Mouse (Mus musculus): Measurements from ENCODE around the gene Glrx5. TPM values are rescaled to one million over a fixed set of nuclear protein-coding genes. Genes with fewer than 3 reads are reported as not detected.
A peak's percentile ranks its signal among the peaks of the same experiment; 100 is the strongest.

Glrx5 gene
- polyA plus RNA-seq (2014; fragmentation: Nextera tagmentation; extraction: Ambion mirVana): 179 and 198 TPM in 2 replicates

DNA sequence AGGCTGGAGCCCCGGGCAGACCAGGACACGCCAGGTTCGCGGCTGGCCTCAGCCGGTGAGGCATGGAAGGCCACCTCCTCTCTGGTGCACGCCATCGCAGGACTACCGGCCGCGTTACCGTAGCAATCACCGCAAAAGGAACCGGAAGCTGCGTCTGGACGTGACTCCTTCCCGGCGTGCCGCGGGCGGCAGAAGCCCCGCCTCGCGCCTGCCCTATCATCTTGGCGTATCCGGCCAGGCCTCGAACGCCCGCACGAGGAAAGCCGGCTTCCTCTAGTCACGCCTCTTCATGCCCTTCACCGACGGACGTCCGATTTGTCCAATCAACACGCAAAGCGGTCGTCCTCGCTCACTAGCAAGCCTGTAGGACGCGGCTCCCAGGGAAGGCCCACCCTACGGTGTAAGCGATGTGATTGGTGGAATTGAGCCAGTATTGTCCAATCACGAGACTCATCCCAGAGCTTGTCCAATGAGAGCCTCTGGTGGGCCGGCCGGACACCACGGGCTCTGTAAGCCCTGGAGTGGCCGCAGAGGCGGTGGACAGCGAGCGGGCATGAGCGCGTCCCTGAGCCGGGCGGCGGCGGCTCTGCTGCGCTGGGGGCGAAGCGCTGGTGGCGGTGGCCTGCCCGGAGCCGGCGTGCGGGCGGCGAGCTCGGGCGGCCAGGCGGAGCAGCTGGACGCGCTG is at the start of gene Glrx5:
Glrx5 (plus strand) TSS at position 542 of the 685 bp plus-strand sequence.
- ATAC-seq (ENCODE audit: low FRiP score) (peak; percentile 100), DNase-seq (ENCODE audit: low spot score) (peak; percentile 98)
- Histone ChIP-seq H3K36me3 (ENCODE audit: control insufficient read depth, insufficient read depth, low read length) (no peaks in the 10 kb centered on the region), H3K27ac (ENCODE audit: low read depth, low read length) (peak within 1 kb of the TSS; percentile 70), H3K4me1 (replicated peaks; ENCODE audit: control insufficient read depth, insufficient read depth, low read length) (peaks cover 11% of the 10 kb centered on the region; the same call in 1 of the 2 replicates), H3K4me2 (replicated peaks; ENCODE audit: low read depth, low read length) (peak within 1 kb of the TSS; percentile 89), H3K9ac (ENCODE audit: low read depth, low read length) (peak within 1 kb of the TSS; percentile 90), H3K4me3 (ENCODE audit: low read depth, low read length) (peak within 1 kb of the TSS; percentile 90), H3K27me3 (ENCODE audit: control insufficient read depth, insufficient read depth, low read length) (no peaks in the 10 kb centered on the region), H3K9me3 (ENCODE audit: control insufficient read depth, low read length) (no peaks in the 10 kb centered on the region)
- under 1% methylated on average over 68 of the region's 72 CpGs for WGBS

DNA sequence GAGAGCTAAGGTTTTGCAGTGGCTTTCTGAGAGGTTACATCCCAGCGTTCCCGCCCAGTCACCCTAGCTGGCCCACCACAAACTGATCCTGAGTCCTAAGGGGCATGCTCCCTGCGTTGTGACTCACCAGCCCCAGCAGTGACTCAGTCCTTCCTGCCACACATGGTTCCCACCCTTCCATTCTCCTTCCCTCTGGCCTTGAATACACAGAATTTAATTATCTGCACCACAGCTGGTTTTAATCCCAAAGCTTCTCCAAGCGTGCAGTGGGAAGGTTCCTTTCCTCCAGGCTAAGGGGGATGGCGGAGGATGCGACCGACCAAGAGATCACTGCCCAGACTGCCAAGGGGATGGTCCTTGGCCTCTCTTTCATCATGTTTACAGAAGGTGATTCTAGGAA is 49.0 kb upstream of the Glrx5 start:
- 52% methylated on average over 7 of the region's 7 CpGs for WGBS
- no peaks in the 10 kb centered on the region for H3K27me3 ChIP-seq (ENCODE audit: control insufficient read depth, insufficient read depth, low read length)
- no peak overlapping the region for H3K9ac ChIP-seq (ENCODE audit: low read depth, low read length)
- H3K4me2 ChIP-seq (replicated peaks; ENCODE audit: low read depth, low read length): no peak overlapping the region
- H3K4me3 ChIP-seq (ENCODE audit: low read depth, low read length): no peak overlapping the region
- no peaks in the 10 kb centered on the region for H3K4me1 ChIP-seq (replicated peaks; ENCODE audit: control insufficient read depth, insufficient read depth, low read length)
- no peak for ATAC-seq (ENCODE audit: low FRiP score)
- H3K27ac ChIP-seq (ENCODE audit: low read depth, low read length): no peak overlapping the region
- H3K36me3 ChIP-seq (ENCODE audit: control insufficient read depth, insufficient read depth, low read length): no peaks in the 10 kb centered on the region
- H3K9me3 ChIP-seq (ENCODE audit: control insufficient read depth, low read length): no peaks in the 10 kb centered on the region
- no peak for DNase-seq (ENCODE audit: low spot score)

DNA sequence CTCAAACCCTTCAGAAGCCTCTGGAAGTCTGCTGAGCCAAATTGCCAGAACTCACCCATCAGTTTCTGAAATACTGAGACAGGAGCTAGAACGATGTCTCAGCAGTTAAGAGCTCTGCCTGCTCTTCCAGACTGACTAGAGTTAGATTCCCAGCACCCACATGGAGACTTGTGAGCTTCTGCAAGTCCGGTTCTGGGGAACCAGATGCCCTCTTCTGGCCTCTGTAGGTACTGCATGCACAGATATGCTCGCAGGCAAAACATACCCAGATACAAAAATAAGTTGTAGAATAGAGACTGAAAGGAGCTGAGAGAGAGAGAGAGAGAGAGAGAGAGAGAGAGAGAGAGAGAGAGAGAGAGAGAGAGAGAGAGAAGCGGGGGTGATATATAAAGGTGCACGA is 47.4 kb upstream of the Glrx5 start:
- Histone ChIP-seq H3K27me3 (ENCODE audit: control insufficient read depth, insufficient read depth, low read length) (no peaks in the 10 kb centered on the region), H3K36me3 (ENCODE audit: control insufficient read depth, insufficient read depth, low read length) (no peaks in the 10 kb centered on the region), H3K27ac (ENCODE audit: low read depth, low read length) (no peak overlapping the region), H3K4me3 (ENCODE audit: low read depth, low read length) (no peak overlapping the region), H3K4me1 (replicated peaks; ENCODE audit: control insufficient read depth, insufficient read depth, low read length) (no peaks in the 10 kb centered on the region), H3K9me3 (ENCODE audit: control insufficient read depth, low read length) (no peaks in the 10 kb centered on the region), H3K9ac (ENCODE audit: low read depth, low read length) (no peak overlapping the region), H3K4me2 (replicated peaks; ENCODE audit: low read depth, low read length) (no peak overlapping the region)
- ATAC-seq (ENCODE audit: low FRiP score) (no peak), DNase-seq (ENCODE audit: low spot score) (peak; percentile 26)
- 87% methylated on average over 5 of the region's 5 CpGs for WGBS

DNA sequence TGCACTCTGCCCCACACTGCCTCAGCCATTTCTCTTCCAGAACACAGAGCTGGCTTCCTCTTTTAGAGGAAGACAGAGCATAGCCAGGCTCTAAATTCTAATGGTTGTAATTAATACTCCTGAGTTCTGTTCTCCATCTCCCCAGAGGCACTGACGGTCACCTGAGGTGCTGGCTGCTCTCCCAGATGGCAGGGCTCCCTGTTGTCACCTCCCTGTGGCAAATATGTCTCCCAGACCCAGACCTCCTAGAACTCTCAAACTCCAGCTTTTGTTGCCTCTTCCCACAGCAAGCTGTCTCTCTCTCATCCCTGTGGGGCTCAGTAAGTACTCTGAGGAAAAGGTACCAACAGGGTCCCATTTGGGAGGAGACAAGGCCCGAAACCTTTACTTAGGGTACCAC is 46.5 kb upstream of the Glrx5 start:
- no peak for DNase-seq (ENCODE audit: low spot score)
- Histone ChIP-seq H3K4me2 (replicated peaks; ENCODE audit: low read depth, low read length) (no peak overlapping the region), H3K27ac (ENCODE audit: low read depth, low read length) (no peak overlapping the region), H3K9ac (ENCODE audit: low read depth, low read length) (no peak overlapping the region), H3K36me3 (ENCODE audit: control insufficient read depth, insufficient read depth, low read length) (no peaks in the 10 kb centered on the region), H3K9me3 (ENCODE audit: control insufficient read depth, low read length) (no peaks in the 10 kb centered on the region), H3K4me3 (ENCODE audit: low read depth, low read length) (no peak overlapping the region), H3K4me1 (replicated peaks; ENCODE audit: control insufficient read depth, insufficient read depth, low read length) (no peaks in the 10 kb centered on the region), H3K27me3 (ENCODE audit: control insufficient read depth, insufficient read depth, low read length) (no peaks in the 10 kb centered on the region)
- ATAC-seq (ENCODE audit: low FRiP score): no peak
- 71% methylated on average over 2 of the region's 2 CpGs for WGBS

DNA sequence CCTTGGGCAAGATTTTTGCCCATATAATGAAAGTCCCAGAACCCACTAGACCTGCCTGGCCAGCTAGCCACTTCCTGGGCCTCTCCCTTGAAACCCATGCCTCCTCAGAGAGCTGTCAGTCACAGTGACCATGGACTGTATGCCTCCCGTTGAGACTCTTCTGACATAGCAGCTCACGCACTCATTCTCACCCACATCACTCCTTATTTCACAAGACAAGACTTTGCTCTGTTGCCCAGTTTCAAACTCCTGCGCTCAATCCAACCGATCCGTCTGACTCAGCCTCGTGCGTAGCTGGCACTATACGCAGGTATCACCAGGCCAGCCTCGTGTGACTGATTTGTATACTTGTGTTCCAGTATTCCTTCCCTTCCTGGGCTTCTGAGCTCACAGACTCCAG is 45.7 kb upstream of the Glrx5 start:
- H3K4me2 ChIP-seq (replicated peaks; ENCODE audit: low read depth, low read length): no peak overlapping the region
- no peak for DNase-seq (ENCODE audit: low spot score)
- no peaks in the 10 kb centered on the region for H3K36me3 ChIP-seq (ENCODE audit: control insufficient read depth, insufficient read depth, low read length)
- no peak overlapping the region for H3K9ac ChIP-seq (ENCODE audit: low read depth, low read length)
- no peak overlapping the region for H3K4me3 ChIP-seq (ENCODE audit: low read depth, low read length)
- ATAC-seq (ENCODE audit: low FRiP score): no peak
- H3K27me3 ChIP-seq (ENCODE audit: control insufficient read depth, insufficient read depth, low read length): no peaks in the 10 kb centered on the region
- H3K4me1 ChIP-seq (replicated peaks; ENCODE audit: control insufficient read depth, insufficient read depth, low read length): no peaks in the 10 kb centered on the region
- no peaks in the 10 kb centered on the region for H3K9me3 ChIP-seq (ENCODE audit: control insufficient read depth, low read length)
- WGBS: 91% methylated on average over 9 of the region's 9 CpGs
- H3K27ac ChIP-seq (ENCODE audit: low read depth, low read length): no peak overlapping the region

DNA sequence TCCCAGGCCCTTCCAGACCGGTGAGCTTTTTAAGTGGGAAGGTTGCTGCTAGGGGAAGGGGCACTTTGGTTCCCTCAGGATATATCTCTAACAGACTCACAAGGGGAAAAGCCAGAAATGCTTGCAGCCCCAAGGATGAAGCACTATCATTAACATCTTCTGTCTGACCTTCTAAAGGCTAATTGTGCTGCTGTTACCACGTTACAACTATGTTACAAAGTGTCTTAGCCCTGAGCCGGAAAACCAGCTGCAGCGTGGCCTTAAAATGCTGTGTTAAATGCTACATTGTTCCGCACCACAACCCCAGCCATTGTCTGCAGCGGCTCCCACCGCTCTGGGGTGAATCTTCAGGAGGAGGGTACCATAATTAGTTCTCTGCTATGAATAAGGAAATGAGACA is 44.6 kb upstream of the Glrx5 start:
- no peaks in the 10 kb centered on the region for H3K4me1 ChIP-seq (replicated peaks; ENCODE audit: control insufficient read depth, insufficient read depth, low read length)
- no peak overlapping the region for H3K27ac ChIP-seq (ENCODE audit: low read depth, low read length)
- no peak overlapping the region for H3K4me2 ChIP-seq (replicated peaks; ENCODE audit: low read depth, low read length)
- H3K36me3 ChIP-seq (ENCODE audit: control insufficient read depth, insufficient read depth, low read length): no peaks in the 10 kb centered on the region
- no peak overlapping the region for H3K4me3 ChIP-seq (ENCODE audit: low read depth, low read length)
- no peak for DNase-seq (ENCODE audit: low spot score)
- no peak overlapping the region for H3K9ac ChIP-seq (ENCODE audit: low read depth, low read length)
- H3K27me3 ChIP-seq (ENCODE audit: control insufficient read depth, insufficient read depth, low read length): no peaks in the 10 kb centered on the region
- H3K9me3 ChIP-seq (ENCODE audit: control insufficient read depth, low read length): no peaks in the 10 kb centered on the region
- no peak for ATAC-seq (ENCODE audit: low FRiP score)
- WGBS: 53% methylated on average over 7 of the region's 7 CpGs

DNA sequence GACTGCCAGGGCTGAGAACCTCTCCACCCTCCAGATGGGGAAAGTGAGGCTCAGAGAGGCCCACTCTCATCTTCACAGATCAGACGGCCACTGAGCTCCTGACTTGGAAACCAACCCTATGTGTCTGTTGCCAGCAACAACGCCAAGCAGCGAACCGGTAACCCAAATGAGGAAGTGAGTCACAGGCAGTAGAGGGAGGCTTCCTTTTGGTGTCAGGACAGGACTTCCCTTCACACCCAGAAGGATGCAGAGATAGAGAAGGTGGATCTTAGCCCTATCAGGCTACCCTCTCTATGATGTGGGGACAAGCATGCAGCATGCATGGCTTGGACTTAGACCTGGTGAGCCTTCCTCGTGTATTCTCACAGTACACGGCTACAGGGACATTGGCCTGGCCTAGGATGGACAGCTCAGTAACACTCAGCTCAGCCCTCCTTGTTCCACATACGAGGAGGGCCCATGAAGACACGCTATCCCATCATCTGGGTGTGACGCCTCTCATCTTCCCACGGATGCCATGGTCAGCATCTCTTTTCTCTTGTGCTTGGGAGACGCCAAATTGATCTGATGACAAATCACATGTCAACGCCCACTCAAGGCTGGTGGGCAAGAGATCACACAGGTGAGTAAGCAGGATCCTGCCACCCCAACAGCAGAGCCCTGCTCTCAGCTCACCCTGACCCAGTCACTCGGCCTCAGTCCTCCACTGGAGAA is 41.6 kb upstream of the Glrx5 start:
- no peak for DNase-seq (ENCODE audit: low spot score)

DNA sequence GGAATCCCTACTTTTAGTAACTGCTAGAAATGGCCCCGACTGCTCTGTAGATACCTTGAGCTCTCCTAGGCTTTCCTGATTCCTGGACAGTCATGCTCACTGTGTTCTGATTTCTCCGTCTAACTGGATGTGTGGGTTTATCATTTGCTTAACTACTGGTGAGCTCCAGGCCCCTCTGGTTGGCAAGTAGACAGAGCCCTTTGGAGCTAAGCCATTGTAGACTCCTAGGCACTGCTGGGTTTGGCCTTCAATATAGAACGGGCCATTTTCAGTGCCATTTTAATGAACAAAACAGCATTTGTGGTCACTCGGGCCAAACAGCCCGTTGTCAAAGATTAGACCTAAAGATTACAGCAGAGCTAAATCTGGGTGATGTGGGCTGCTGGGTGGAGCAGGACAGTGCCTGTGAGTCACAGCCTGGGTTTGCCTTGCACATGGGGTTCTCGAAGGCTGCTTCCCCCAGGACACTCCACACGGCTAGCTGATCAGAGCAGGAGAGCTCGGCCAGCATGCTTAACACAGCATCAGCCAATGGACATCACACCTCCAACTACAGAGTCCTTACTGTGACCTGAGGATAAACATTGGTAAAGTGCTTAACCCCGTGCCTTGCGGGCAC is 40.3 kb upstream of the Glrx5 start:
- WGBS: 85% methylated on average over 10 of the region's 10 CpGs
- no peak overlapping the region for H3K4me3 ChIP-seq (ENCODE audit: low read depth, low read length)
- DNase-seq (ENCODE audit: low spot score) (no peak), ATAC-seq (ENCODE audit: low FRiP score) (no peak)
- no peak overlapping the region for H3K9ac ChIP-seq (ENCODE audit: low read depth, low read length)
- H3K36me3 ChIP-seq (ENCODE audit: control insufficient read depth, insufficient read depth, low read length): no peaks in the 10 kb centered on the region
- H3K27ac ChIP-seq (ENCODE audit: low read depth, low read length): no peak overlapping the region
- no peaks in the 10 kb centered on the region for H3K27me3 ChIP-seq (ENCODE audit: control insufficient read depth, insufficient read depth, low read length)
- H3K4me1 ChIP-seq (replicated peaks; ENCODE audit: control insufficient read depth, insufficient read depth, low read length): no peaks in the 10 kb centered on the region
- H3K4me2 ChIP-seq (replicated peaks; ENCODE audit: low read depth, low read length): no peak overlapping the region
- no peaks in the 10 kb centered on the region for H3K9me3 ChIP-seq (ENCODE audit: control insufficient read depth, low read length)

More for the DNA sequence above, 41.6 kb upstream of the Glrx5 start:
- 87% methylated on average over 13 of the region's 13 CpGs for WGBS
- H3K4me1 ChIP-seq (replicated peaks; ENCODE audit: control insufficient read depth, insufficient read depth, low read length): no peaks in the 10 kb centered on the region
- H3K27me3 ChIP-seq (ENCODE audit: control insufficient read depth, insufficient read depth, low read length): no peaks in the 10 kb centered on the region
- no peaks in the 10 kb centered on the region for H3K9me3 ChIP-seq (ENCODE audit: control insufficient read depth, low read length)
- no peak overlapping the region for H3K27ac ChIP-seq (ENCODE audit: low read depth, low read length)
- ATAC-seq (ENCODE audit: low FRiP score): no peak
- no peaks in the 10 kb centered on the region for H3K36me3 ChIP-seq (ENCODE audit: control insufficient read depth, insufficient read depth, low read length)
- H3K4me2 ChIP-seq (replicated peaks; ENCODE audit: low read depth, low read length): no peak overlapping the region
- no peak overlapping the region for H3K4me3 ChIP-seq (ENCODE audit: low read depth, low read length)
- no peak overlapping the region for H3K9ac ChIP-seq (ENCODE audit: low read depth, low read length)
